Mouse (Mus musculus): ENCODE data around the gene Utp3. TPM values are rescaled to one million over a fixed set of nuclear protein-coding genes. Genes with fewer than 3 reads are reported as not detected.
"Not testable (repeated sequence)": the region's sequence is repeated elsewhere in the genome, so short reads cannot be mapped to it uniquely, and the experiment has no call there.

Utp3 gene
- total and polyA plus RNA-seq, 2 experiments from 2014 or later: 11.3 to 51.8 TPM

GRCm38 (mm10) chr5:88540845-88541244 is 13.4 kb upstream of the Utp3 start:
- Histone ChIP-seq H3K4me2 (ENCODE audit: low read depth, low read length) (no peak overlapping the region), H3K4me3 (ENCODE audit: low read length) (no peak overlapping the region), H3K9ac (replicated peaks; ENCODE audit: low read length) (no peak overlapping the region), H3K9me3 (ENCODE audit: low read length) (no peaks in the 10 kb centered on the region), H3K4me1 (ENCODE audit: insufficient read depth, low read length) (no peaks in the 10 kb centered on the region), H3K27me3 (ENCODE audit: insufficient read depth, low read length) (no peaks in the 10 kb centered on the region), H3K27ac (no peak overlapping the region), H3K36me3 (ENCODE audit: insufficient read depth, low read length) (no peaks in the 10 kb centered on the region)
- ATAC-seq (no peak), DNase-seq (ENCODE audit: low spot score) (no peak)
- no peak for TF ChIP-seq CTCF (IDR thresholded peaks at IDR 0.05; ENCODE audit: low read depth)

- H3K4me1 ChIP-seq (ENCODE audit: insufficient read depth, low read length): no peaks in the 10 kb centered on the region
- no peak overlapping the region for H3K4me2 ChIP-seq (ENCODE audit: low read depth, low read length)
- no peaks in the 10 kb centered on the region for H3K27me3 ChIP-seq (ENCODE audit: insufficient read depth, low read length)
- peak; percentile 65 for DNase-seq (ENCODE audit: low spot score)
- peak; percentile 75; the same call in 1 of the 2 replicates for ATAC-seq
- no peak overlapping the region for H3K27ac ChIP-seq
- H3K9ac ChIP-seq (replicated peaks; ENCODE audit: low read length): no peak overlapping the region
- H3K4me3 ChIP-seq (ENCODE audit: low read length): no peak overlapping the region
- peak; percentile 72 for TF ChIP-seq CTCF (IDR thresholded peaks at IDR 0.05; ENCODE audit: low read depth)
- whole genome bisulfite sequencing: 57% methylated on average over 5 of the region's 5 CpGs
- H3K36me3 ChIP-seq (ENCODE audit: insufficient read depth, low read length): no peaks in the 10 kb centered on the region
- H3K9me3 ChIP-seq (ENCODE audit: low read length): no peaks in the 10 kb centered on the region
These were observed 11.5 kb upstream of the Utp3 start for GRCm38 (mm10) chr5:88542651-88543282.

- not testable (repeated sequence) for H3K4me1 ChIP-seq (ENCODE audit: insufficient read depth, low read length); H3K9me3 ChIP-seq (ENCODE audit: low read length); H3K27me3 ChIP-seq (ENCODE audit: insufficient read depth, low read length); H3K4me3 ChIP-seq (ENCODE audit: low read length); DNase-seq (ENCODE audit: low spot score); H3K9ac ChIP-seq (replicated peaks; ENCODE audit: low read length); H3K27ac ChIP-seq; ATAC-seq; H3K4me2 ChIP-seq (ENCODE audit: low read depth, low read length); H3K36me3 ChIP-seq (ENCODE audit: insufficient read depth, low read length)
- 97% methylated on average over 1 of the region's 1 CpGs for WGBS
These were observed 9.9 kb upstream of the Utp3 start for GRCm38 (mm10) chr5:88544411-88544810.

- no peaks in the 10 kb centered on the region for H3K27me3 ChIP-seq (ENCODE audit: insufficient read depth, low read length)
- ATAC-seq (no peak), DNase-seq (ENCODE audit: low spot score) (no peak)
- H3K36me3 ChIP-seq (ENCODE audit: insufficient read depth, low read length): no peaks in the 10 kb centered on the region
- WGBS: 87% methylated on average over 7 of the region's 7 CpGs
- no peaks in the 10 kb centered on the region for H3K9me3 ChIP-seq (ENCODE audit: low read length)
- no peak overlapping the region for H3K4me3 ChIP-seq (ENCODE audit: low read length)
- H3K4me2 ChIP-seq (ENCODE audit: low read depth, low read length): no peak overlapping the region
- H3K9ac ChIP-seq (replicated peaks; ENCODE audit: low read length): no peak overlapping the region
- H3K4me1 ChIP-seq (ENCODE audit: insufficient read depth, low read length): no peaks in the 10 kb centered on the region
- no peak overlapping the region for H3K27ac ChIP-seq
- no peak for TF ChIP-seq CTCF (IDR thresholded peaks at IDR 0.05; ENCODE audit: low read depth)
These were observed 8.7 kb upstream of the Utp3 start for GRCm38 (mm10) chr5:88545536-88545935.

- DNase-seq (ENCODE audit: low spot score): no peak
- TF ChIP-seq CTCF (IDR thresholded peaks at IDR 0.05; ENCODE audit: low read depth): no peak
- ATAC-seq: peak; percentile 75; the same call in 1 of the 2 replicates
These were observed 784 bp upstream of the Utp3 start for GRCm38 (mm10) chr5:88553271-88554085.

GRCm38 (mm10) chr5:88558991-88559390 is 4.7 kb downstream of the Utp3 start:
- Histone ChIP-seq H3K4me1 (ENCODE audit: insufficient read depth, low read length) (peaks cover 16% of the 10 kb centered on the region), H3K4me3 (ENCODE audit: low read length) (no peak overlapping the region), H3K4me2 (ENCODE audit: low read depth, low read length) (no peak overlapping the region), H3K27me3 (ENCODE audit: insufficient read depth, low read length) (no peaks in the 10 kb centered on the region), H3K9ac (replicated peaks; ENCODE audit: low read length) (no peak overlapping the region), H3K27ac (no peak overlapping the region), H3K9me3 (ENCODE audit: low read length) (no peaks in the 10 kb centered on the region), H3K36me3 (ENCODE audit: insufficient read depth, low read length) (no peaks in the 10 kb centered on the region)
- DNase-seq (ENCODE audit: low spot score): no peak
- no peak for ATAC-seq
- TF ChIP-seq CTCF (IDR thresholded peaks at IDR 0.05; ENCODE audit: low read depth): no peak
- 62% methylated on average over 1 of the region's 1 CpGs for WGBS

More at GRCm38 (mm10) chr5:88553271-88554085, 784 bp upstream of the Utp3 start:
- H3K4me3 ChIP-seq (ENCODE audit: low read length): peak overlapping the region; percentile 87
- 7% methylated on average over 29 of the region's 29 CpGs for WGBS
- peak overlapping the region; percentile 85 for H3K27ac ChIP-seq
- peaks cover 14% of the 10 kb centered on the region for H3K4me1 ChIP-seq (ENCODE audit: insufficient read depth, low read length)
- H3K4me2 ChIP-seq (ENCODE audit: low read depth, low read length): peak overlapping the region; percentile 74
- no peaks in the 10 kb centered on the region for H3K27me3 ChIP-seq (ENCODE audit: insufficient read depth, low read length)
- no peaks in the 10 kb centered on the region for H3K36me3 ChIP-seq (ENCODE audit: insufficient read depth, low read length)
- H3K9ac ChIP-seq (replicated peaks; ENCODE audit: low read length): peak overlapping the region; percentile 66
- H3K9me3 ChIP-seq (ENCODE audit: low read length): no peaks in the 10 kb centered on the region

All from hindbrain, postnatal 0 days (tissue).